Mouse (Mus musculus) forebrain, embryonic 15.5 days (tissue): ENCODE results near the gene Ccdc130. TPM values are rescaled to one million over a fixed set of nuclear protein-coding genes. Genes with fewer than 3 reads are reported as not detected.

Experiments
- ATAC-seq: fragments of 200-750 bp; cut with Nextera tagmentation; replicated peaks from 2 replicates; pipeline ENCODE4 v1.8.0; 2017; ENCODE audit warnings: mild to moderate bottlenecking, moderate TSS enrichment, moderate library complexity
- H3K27ac ChIP-seq: fragments of 300-500 bp; sonication (generic); replicated peaks from 2 replicates; pipeline ENCODE4 v1.5.1; 2015; ENCODE audit warnings: mild to moderate bottlenecking, inconsistent platforms
- H3K27me3 ChIP-seq: fragments of 300-500 bp; sonication (generic); 2 replicates; pipeline ENCODE4 v1.6.1; 2015; ENCODE audit warnings: inconsistent platforms
- H3K36me3 ChIP-seq: fragments of 300-500 bp; sonication (generic); 2 replicates; pipeline ENCODE4 v1.6.1; 2015; ENCODE audit warnings: mild to moderate bottlenecking, inconsistent platforms
- H3K4me1 ChIP-seq: fragments of 300-500 bp; sonication (generic); 2 replicates; pipeline ENCODE4 v1.6.1; 2015; ENCODE audit warnings: inconsistent platforms
- H3K4me2 ChIP-seq: fragments of 300-500 bp; sonication (generic); replicated peaks from 2 replicates; pipeline ENCODE4 v1.6.1; 2015; ENCODE audit warnings: mild to moderate bottlenecking, inconsistent platforms
- H3K4me3 ChIP-seq: fragments of 300-500 bp; sonication (generic); 2 replicates; pipeline ENCODE4 v1.5.1; 2015; ENCODE audit warnings: mild to moderate bottlenecking, inconsistent platforms
- H3K9ac ChIP-seq: fragments of 300-500 bp; sonication (generic); replicated peaks from 2 replicates; pipeline ENCODE4 v1.6.1; 2015; ENCODE audit warnings: mild to moderate bottlenecking, inconsistent platforms
- H3K9me3 ChIP-seq: fragments of 300-500 bp; sonication (generic); 2 replicates; pipeline ENCODE4 v1.6.1; 2016; ENCODE audit warnings: inconsistent platforms
- WGBS: fragments of 180-500 bp; shearing (Covaris S2); methylation state at CpG from one replicate; pipeline ENCODE4 v1.1.7; 2015; ENCODE audit warnings: mixed read lengths; 5-methylcytosine and 5-hydroxymethylcytosine counted together
- polyA plus RNA-seq: library from polyadenylated mRNA; unstranded; fragments of >200 nt; fragmentation: Nextera tagmentation; extraction: Ambion mirVana; gene quantifications from 2 replicates; pipeline ENCODE4 v1.2.1, GENCODE M21; 2015

Gene Ccdc130
- polyA plus RNA-seq, 1 experiment from 2014 or later = 24.5 TPM

DNA sequence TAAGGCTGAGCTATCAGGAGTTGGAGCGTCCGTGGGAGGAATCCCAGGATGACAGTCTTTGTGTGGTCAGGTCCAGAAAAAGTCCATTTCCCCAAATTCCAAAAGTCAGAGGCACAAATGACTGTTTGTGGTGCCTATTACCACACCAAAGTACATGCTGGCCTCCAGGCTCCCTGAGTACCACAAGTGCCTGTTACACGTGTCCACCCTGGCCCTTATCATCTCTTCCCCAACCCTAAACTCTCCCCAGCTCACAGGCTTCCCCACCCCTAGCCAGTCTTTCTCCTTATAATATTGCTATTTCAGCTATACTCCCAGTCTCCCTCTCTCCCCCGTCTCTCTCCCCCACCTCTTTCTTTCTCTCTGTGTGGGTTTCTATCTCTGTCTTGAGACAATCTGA, 2.1 kb upstream of the Ccdc130 start:
- ATAC-seq = no peak
- Histone ChIP-seq H3K4me2 (no peak overlapping the region), H3K4me3 (no peak overlapping the region), H3K27ac (no peak overlapping the region), H3K27me3 (no peaks in the 10 kb centered on the region), H3K9ac (no peak overlapping the region), H3K36me3 (no peaks in the 10 kb centered on the region), H3K9me3 (no peaks in the 10 kb centered on the region), H3K4me1 (peaks cover 13% of the 10 kb centered on the region)
- 82% methylated on average over 4 of the region's 4 CpGs for WGBS

DNA sequence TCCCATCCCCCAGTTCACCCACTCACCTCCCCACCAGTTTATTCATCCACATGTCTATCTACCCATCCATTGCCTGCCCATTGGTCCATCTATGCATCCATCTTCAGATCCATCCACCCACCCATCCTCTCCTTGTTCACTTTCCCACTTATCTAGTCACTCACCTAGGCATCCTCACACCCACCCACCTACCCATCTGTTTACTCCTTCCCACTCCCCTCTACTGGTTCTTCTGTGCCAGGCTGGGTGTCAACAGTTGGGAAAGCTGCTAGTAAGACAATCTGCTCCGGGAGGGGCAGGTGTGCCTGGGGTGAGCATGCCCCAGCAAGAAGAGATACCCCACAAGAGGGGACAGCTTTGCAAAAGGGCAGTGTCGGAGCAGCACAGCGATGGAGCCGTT, 9.1 kb downstream of the Ccdc130 start:
- no peaks in the 10 kb centered on the region for H3K27me3 ChIP-seq
- H3K27ac ChIP-seq = no peak overlapping the region
- WGBS = 95% methylated on average over 4 of the region's 4 CpGs
- no peaks in the 10 kb centered on the region for H3K9me3 ChIP-seq
- no peak overlapping the region for H3K9ac ChIP-seq
- no peak for ATAC-seq
- H3K36me3 ChIP-seq = peaks cover 65% of the 10 kb centered on the region
- no peak overlapping the region for H3K4me3 ChIP-seq
- no peak overlapping the region for H3K4me2 ChIP-seq
- peaks cover 15% of the 10 kb centered on the region for H3K4me1 ChIP-seq

DNA sequence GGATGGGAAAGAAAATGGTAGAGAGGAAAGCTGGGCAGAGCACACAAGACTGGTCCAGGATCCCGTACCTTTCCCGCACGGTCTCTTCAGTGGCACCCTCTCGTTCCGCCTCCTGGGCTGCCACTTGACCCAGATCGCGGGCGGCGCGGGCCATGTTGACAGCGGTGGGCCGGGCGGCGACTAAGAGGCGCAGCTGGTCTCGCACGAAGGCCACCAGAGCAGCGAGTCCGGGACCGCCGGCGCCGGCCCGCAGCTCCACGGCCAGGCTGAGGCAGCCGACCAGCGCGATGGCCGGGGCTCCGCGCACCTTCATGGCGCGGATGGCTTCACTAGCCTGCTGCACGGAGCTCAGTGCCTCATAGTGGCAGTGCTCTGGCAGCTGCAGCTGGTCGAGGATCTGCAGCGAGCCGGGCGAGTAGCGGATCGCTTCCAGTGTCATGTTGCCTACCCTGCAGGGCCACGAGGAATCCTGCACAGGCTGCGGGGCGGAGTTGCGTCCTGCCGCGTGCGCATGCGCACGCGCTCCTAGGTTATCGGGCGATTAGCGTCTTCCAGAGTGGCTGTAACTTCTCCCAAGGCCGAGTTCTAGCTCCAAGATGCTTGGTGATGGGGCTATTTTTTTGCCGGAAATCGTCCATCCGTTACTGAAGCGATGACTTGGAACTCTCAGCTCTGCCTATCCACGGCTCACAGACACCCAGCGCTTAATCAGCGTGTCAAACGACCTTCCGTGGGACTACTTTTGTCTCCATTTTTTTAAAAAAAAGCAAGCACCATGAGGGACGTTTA, 13.2 kb downstream of the Ccdc130 start, which contains the start of gene Mri1:
Gene Mri1 (minus strand): TSS at position 505 of the 789 bp plus-strand sequence.
- peaks cover 17% of the 10 kb centered on the region for H3K4me1 ChIP-seq
- peaks cover 60% of the 10 kb centered on the region for H3K36me3 ChIP-seq
- H3K9me3 ChIP-seq = no peaks in the 10 kb centered on the region
- peak within 1 kb of the TSS; percentile 93 for H3K27ac ChIP-seq
- H3K27me3 ChIP-seq = no peaks in the 10 kb centered on the region
- peak; percentile 89 for ATAC-seq
- H3K4me2 ChIP-seq = peak within 1 kb of the TSS; percentile 79
- H3K4me3 ChIP-seq = peak within 1 kb of the TSS; percentile 83
- peak within 1 kb of the TSS; percentile 85 for H3K9ac ChIP-seq
- under 1% methylated on average over 63 of the region's 64 CpGs for WGBS

DNA sequence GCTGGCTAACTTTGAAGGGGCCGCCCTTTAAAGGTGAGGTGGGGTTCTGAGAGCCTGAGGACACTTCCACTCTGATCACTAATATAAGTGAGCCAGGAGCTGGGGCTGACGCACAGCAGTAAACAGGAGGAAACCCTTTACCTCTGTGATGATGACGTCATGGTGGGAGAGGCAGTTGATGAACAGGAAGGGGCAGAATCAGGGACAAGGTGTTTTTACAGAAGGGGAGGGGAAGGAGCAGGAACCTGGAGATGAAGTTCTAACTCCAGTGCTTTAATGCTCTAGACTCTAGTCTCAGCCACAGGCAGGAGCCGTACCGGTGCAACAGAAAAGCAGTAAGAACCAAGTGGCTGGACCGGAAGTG, 13.7 kb downstream of the Ccdc130 start:
- ATAC-seq = peak; percentile 47
- Histone ChIP-seq H3K4me1 (peaks cover 17% of the 10 kb centered on the region), H3K9me3 (no peaks in the 10 kb centered on the region), H3K27me3 (no peaks in the 10 kb centered on the region), H3K36me3 (peaks cover 60% of the 10 kb centered on the region), H3K27ac (peak overlapping the region; percentile 93), H3K4me2 (peak overlapping the region; percentile 79), H3K9ac (peak overlapping the region; percentile 85), H3K4me3 (peak overlapping the region; percentile 83)
- 11% methylated on average over 6 of the region's 6 CpGs for WGBS

DNA sequence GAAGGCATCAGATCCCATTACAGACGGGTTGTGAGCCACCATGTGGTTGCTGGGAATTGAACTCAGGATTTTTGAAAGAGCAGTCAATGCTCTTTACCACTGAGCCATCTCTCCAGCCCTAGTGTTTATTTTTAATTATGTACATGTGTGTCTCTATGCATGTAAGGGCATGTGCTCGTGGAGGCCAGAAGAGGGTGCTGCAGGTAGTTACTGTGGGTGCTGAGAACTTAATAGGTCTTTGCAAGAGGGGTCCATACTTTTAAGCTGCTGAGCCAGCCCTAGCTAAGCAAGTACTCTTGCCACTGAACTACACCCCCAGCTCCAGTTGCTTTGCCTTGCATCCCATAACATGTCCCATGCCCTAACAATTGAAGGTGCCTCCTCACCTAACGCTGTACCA, 14.3 kb downstream of the Ccdc130 start:
- H3K4me1 ChIP-seq = peaks cover 17% of the 10 kb centered on the region
- no peaks in the 10 kb centered on the region for H3K9me3 ChIP-seq
- ATAC-seq = 0 out of 2 replicates have a peak, but pooled peaks have one; percentile 0
- H3K27me3 ChIP-seq = no peaks in the 10 kb centered on the region
- H3K4me3 ChIP-seq = peak overlapping the region; percentile 83
- H3K27ac ChIP-seq = no peak overlapping the region
- peak overlapping the region; percentile 79 for H3K4me2 ChIP-seq
- no peak overlapping the region for H3K9ac ChIP-seq
- WGBS = 76% methylated on average over 3 of the region's 3 CpGs
- H3K36me3 ChIP-seq = peaks cover 61% of the 10 kb centered on the region

DNA sequence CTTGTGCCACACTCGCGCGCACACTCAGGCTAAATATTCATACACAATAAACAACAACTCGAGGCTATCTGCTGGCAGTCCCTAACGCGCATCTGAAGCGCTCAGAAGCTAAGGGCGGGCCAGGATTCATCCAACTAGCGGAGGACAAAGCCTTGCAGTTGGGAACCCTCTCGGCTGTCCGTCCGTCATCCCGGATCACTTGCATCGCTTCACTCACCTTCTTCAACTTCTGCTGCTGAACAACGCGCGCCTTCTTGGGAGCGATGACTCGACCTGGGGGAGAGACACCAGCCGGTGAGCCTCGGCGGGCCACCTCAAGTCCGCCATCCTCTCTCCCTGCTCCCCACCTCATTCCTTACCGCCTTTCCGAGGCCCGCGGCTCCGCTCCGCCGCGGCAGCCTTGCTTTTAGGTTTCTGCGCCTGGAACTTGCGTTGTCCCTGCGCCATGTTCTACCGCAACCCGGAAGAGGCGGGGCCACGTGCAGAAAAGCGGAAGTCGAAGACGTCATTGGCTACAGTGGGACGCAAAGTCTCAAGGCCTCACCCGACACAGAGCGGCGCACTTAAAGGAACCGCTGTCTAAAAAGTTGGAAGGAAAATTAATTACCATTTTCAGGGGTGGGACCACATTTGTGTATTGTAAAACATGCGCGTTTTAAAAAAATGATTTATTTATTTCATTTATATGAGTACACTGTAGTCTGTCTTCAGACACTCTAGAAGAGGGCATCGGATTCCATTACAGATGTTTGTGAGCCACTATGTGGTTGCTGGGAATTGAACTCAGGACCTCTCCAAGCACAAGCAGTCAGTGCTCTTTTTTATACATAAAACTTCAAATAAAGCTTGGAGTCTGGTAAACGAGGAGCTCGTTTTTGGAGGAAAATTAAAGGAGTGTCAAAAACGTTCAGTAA, 20.7 kb downstream of the Ccdc130 start, which contains the start of gene D8Ertd738e:
Gene D8Ertd738e (minus strand): TSS at position 463 of the 914 bp plus-strand sequence.
- Histone ChIP-seq H3K27me3 (no peaks in the 10 kb centered on the region), H3K4me2 (peak within 1 kb of the TSS; percentile 85), H3K4me1 (peaks cover 8% of the 10 kb centered on the region), H3K36me3 (peaks cover 65% of the 10 kb centered on the region), H3K9ac (peak within 1 kb of the TSS; percentile 81), H3K9me3 (no peaks in the 10 kb centered on the region), H3K27ac (peak within 1 kb of the TSS; percentile 78), H3K4me3 (peak within 1 kb of the TSS; percentile 93)
- peak; percentile 92 for ATAC-seq
- WGBS = 4% methylated on average over 52 of the region's 52 CpGs

DNA sequence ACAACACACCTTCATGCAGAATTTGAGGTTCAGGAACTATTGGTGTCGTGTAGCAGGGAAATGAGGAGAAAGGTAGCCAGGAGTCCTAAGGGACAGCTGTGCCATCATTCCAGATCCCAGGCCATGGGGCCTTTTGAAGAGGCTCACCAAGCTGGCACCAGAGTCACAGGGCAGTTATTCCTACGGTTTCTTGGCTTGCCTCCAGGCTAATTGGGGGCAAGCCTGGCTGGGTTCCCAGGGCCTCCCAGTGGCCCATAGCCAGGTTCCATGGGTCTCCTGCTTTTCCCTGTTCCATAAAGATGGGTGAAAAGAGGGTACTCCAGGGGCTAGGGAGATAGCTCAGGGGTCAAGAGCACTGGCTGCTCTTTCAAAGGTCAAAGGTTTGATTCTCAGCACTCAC, 28.4 kb downstream of the Ccdc130 start:
- ATAC-seq = no peak
- no peaks in the 10 kb centered on the region for H3K9me3 ChIP-seq
- no peak overlapping the region for H3K4me3 ChIP-seq
- H3K4me2 ChIP-seq = no peak overlapping the region
- H3K27me3 ChIP-seq = no peaks in the 10 kb centered on the region
- H3K27ac ChIP-seq = no peak overlapping the region
- WGBS = 24% methylated on average over 2 of the region's 2 CpGs
- no peak overlapping the region for H3K9ac ChIP-seq
- peaks cover 20% of the 10 kb centered on the region for H3K4me1 ChIP-seq
- H3K36me3 ChIP-seq = peaks cover 31% of the 10 kb centered on the region

DNA sequence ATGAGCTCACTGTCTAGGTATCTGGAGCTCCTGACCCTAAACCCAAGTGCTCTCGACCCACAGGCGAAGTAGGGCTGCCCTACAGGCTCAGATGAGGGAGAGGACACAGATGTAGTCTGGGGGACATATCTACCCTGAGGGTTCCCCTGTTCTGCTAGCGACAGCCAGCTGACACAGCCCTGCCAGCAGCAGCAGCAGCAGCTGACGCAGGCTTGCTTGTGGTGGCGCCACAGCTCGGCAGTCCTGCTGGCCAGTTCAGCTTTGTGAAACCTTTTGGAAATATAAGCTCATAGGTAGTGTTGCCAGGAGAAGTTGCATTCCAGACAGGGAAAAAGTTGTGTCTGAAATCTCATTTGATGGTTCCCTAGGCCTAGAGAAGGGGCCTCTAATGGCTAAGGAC, 29.0 kb downstream of the Ccdc130 start:
- ATAC-seq = no peak
- no peak overlapping the region for H3K4me3 ChIP-seq
- no peaks in the 10 kb centered on the region for H3K9me3 ChIP-seq
- peaks cover 21% of the 10 kb centered on the region for H3K4me1 ChIP-seq
- peaks cover 24% of the 10 kb centered on the region for H3K36me3 ChIP-seq
- H3K4me2 ChIP-seq = no peak overlapping the region
- 0 out of 2 replicates have a peak overlapping the region, but pooled peaks have one; percentile 2 for H3K9ac ChIP-seq
- H3K27ac ChIP-seq = no peak overlapping the region
- no peaks in the 10 kb centered on the region for H3K27me3 ChIP-seq
- 57% methylated on average over 6 of the region's 6 CpGs for WGBS

DNA sequence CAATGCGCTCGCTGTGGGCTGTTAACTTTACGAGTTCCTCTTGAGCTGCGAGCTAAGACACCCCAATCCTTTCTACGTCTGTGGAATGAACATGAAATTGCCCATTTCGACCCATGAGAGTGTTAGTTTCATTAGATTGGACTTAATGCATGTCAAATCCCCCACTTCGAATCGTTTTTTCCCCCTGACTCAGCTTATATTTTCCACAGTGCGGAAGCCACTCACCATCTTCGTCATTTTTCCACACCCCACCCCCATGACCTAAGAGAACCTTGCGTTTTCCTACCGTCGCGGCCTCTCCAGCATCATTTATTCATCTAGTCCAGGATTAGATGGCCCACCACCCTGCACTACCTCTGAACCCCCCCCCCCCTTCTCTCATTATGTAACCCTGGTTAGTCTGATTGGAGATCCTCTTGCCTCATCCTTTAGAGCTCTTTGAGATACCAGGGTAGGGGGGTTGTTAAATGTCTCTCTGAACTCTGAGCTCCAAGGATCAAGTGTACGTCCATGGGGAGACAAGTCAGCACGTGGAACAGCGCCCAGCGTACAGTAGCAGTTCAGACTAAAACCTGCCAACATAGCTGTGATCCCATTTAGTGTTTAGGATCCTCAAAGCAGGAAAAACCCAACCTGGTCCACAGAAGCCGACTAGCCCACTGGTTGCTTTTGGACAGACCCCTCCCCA, 32.5 kb downstream of the Ccdc130 start:
- peak; percentile 8 for ATAC-seq
- peak overlapping the region; percentile 85 for H3K4me3 ChIP-seq
- peak overlapping the region; percentile 74 for H3K4me2 ChIP-seq
- peaks cover 49% of the 10 kb centered on the region for H3K4me1 ChIP-seq
- H3K27ac ChIP-seq = peak overlapping the region; percentile 90
- H3K9me3 ChIP-seq = no peaks in the 10 kb centered on the region
- H3K27me3 ChIP-seq = no peaks in the 10 kb centered on the region
- WGBS = 21% methylated on average over 19 of the region's 19 CpGs
- peaks cover 18% of the 10 kb centered on the region; the same call in 1 of the 2 replicates for H3K36me3 ChIP-seq
- peak overlapping the region; percentile 73 for H3K9ac ChIP-seq

DNA sequence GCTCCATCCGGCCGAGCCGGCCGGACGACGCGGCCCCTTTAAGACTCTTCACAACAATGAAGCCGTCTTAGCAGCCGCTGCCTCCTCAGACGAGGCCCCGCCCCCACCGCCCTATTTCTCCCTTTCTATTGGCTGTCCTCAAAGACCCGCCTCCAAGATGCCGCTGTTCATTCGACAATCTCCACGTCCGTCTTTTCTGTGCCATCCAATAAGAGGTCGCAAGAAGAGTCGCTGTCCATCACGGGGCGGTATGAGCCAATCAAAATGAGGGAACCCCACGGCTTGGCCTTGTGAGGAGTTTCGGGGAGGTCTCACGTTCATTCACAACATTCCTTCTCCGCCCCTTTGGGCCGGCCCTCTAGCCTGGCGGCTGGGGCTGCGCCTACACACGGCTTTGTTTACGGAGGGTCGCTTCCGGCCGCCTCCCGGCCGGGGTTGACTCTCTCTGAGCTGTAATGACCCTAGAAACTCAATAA, 33.1 kb downstream of the Ccdc130 start, which contains the start of gene Zswim4:
Gene Zswim4 (minus strand): TSS at position 58 of the 476 bp plus-strand sequence.
- 0% methylated on average over 35 of the region's 35 CpGs for WGBS
- H3K4me1 ChIP-seq = peaks cover 50% of the 10 kb centered on the region
- no peaks in the 10 kb centered on the region for H3K27me3 ChIP-seq
- ATAC-seq = peak; percentile 99
- H3K4me3 ChIP-seq = peak within 1 kb of the TSS; percentile 85
- peaks cover 23% of the 10 kb centered on the region; the same call in 1 of the 2 replicates for H3K36me3 ChIP-seq
- peak within 1 kb of the TSS; percentile 90 for H3K27ac ChIP-seq
- H3K9ac ChIP-seq = peak within 1 kb of the TSS; percentile 96
- no peaks in the 10 kb centered on the region for H3K9me3 ChIP-seq
- peak within 1 kb of the TSS; percentile 74 for H3K4me2 ChIP-seq

DNA sequence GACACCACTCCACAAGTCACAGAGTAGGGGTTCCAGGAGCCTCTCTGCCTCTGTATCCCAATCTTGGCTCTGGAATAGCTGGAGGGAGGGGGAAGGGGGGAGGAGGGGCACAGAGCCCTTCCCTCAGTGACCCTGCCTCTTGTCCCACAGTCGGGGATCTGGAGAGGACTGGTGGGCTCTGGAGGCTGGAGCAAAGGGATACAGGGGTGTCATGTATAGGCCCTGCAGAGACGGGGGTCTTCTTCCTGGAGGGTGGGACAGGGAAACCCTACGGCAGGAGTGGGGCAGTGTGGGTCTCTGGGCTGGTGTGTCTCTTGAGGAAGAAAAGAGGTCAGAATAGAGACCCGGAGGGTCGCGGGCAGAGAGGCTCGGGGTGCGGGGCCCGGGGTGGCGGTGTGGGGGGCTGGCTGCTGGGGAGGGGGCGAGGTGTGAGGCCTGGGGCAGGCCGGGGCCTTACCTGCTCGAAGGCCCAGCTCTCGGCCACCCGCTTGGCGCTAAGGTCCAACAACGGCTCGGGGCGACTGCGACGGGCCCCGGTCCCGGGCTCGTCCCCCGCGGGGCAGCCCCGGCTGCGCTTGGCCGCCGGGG, 33.7 kb downstream of the Ccdc130 start:
- Histone ChIP-seq H3K4me3 (peak overlapping the region; percentile 85), H3K27ac (peak overlapping the region; percentile 75), H3K9me3 (no peaks in the 10 kb centered on the region), H3K27me3 (no peaks in the 10 kb centered on the region), H3K4me1 (peaks cover 45% of the 10 kb centered on the region), H3K4me2 (peak overlapping the region; percentile 64), H3K36me3 (peaks cover 28% of the 10 kb centered on the region), H3K9ac (peak overlapping the region; percentile 96)
- WGBS = 0% methylated on average over 30 of the region's 30 CpGs
- ATAC-seq = peak; percentile 41
